ENCODE assay signal across 15 mouse cellular contexts in the genomic region with DNA sequence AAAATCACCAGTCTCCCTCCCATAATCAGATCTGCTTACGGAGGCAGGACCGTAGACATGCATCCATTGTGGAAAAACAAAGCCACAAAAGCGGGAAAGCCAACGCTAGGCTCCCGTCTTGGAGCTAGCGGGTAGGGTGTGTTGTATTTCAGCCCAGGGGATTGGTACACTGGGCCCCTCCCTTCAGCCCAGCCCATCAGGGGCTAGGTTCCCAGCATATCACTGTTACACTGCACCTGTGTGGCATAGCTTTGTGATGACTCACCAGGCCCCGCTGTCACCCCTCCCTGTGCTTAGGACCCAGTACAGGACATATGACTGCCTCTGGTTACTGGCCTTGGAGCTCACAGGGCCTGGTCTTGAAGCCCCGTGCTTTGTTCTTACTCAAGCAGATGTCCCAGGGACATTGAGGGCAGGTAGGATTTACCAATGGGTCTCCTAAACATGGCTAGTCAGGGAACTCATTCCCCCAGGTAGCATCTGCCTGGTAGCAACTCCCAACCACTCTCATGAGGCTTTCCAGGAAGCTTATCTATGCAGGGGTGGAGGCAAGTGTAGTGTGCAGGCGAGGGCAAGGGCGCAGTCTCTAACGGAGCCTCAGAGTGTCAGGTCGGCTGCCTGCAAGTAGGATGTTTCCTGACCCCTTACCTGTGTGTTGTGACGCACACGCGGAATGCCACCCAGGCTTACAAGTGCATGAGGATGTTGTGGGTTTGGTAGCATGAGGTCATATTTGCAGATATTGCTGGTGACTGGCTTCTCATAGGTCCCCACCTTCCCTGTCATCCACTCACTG.
DNase-seq lines count a peak whose midpoint lies in the region; ATAC-seq and TF ChIP-seq lines count a peak whose summit lies in the region.
"Had no signal": no experiment of that assay in that cellular context is flagged by ENCODE, and none has a peak within 500 bp of the region (broad histone marks: within the 10 kb centered on the region; RNA-seq: fewer than 3 reads in every experiment).

No protein-coding gene starts in this region.

- no peak overlapping the region for H3K9ac ChIP-seq in forebrain, embryonic 11.5 days (ENCODE audit: low read length)
- no peak overlapping the region for H3K9ac ChIP-seq in limb, embryonic 11.5 days (ENCODE audit: low read length)
- H3K9ac ChIP-seq in embryonic facial prominence, embryonic 14.5 days (ENCODE audit: low read depth, low read length): no peak overlapping the region
- H3K9ac ChIP-seq: neural tube, embryonic 13.5 days had no signal

- H3K9me3 ChIP-seq in forebrain, embryonic 11.5 days (ENCODE audit: control insufficient read depth, low read length): no peaks in the 10 kb centered on the region
- H3K9me3 ChIP-seq in forebrain, embryonic 10.5 days: no peaks in the 10 kb centered on the region
- no peaks in the 10 kb centered on the region for H3K9me3 ChIP-seq in limb, embryonic 11.5 days (ENCODE audit: control insufficient read depth, low read length)
- H3K9me3 ChIP-seq in limb, embryonic 10.5 days (replicated peaks): no peaks in the 10 kb centered on the region
- H3K9me3 ChIP-seq in embryonic facial prominence, embryonic 14.5 days (ENCODE audit: control insufficient read depth, low read length): no peaks in the 10 kb centered on the region
- H3K9me3 ChIP-seq: neural tube, embryonic 13.5 days had no signal

- DNase-seq in forebrain, embryonic 11.5 days (ENCODE audit: low spot score): peak; percentile 31
- no peak for DNase-seq in forebrain, embryonic 10.5 days (ENCODE audit: extremely low spot score, low spot score)
- no peak for DNase-seq in limb, embryonic 11.5 days (ENCODE audit: low spot score)
- DNase-seq in limb, embryonic 10.5 days (ENCODE audit: low spot score): no peak
- DNase-seq in embryonic facial prominence, embryonic 14.5 days (ENCODE audit: low spot score): peak; percentile 81
- DNase-seq in skeletal muscle tissue, adult 2 months (ENCODE audit: low read depth, low spot score): peak; percentile 19
- no peak for DNase-seq in cerebellum, adult 2 months
- no peak for DNase-seq in layer of hippocampus, postnatal 36 days
- DNase-seq: cerebellum, adult 11 months; heart, postnatal 36 days; left cerebral cortex, postnatal 4 days had no signal

- H3K27me3 ChIP-seq in forebrain, embryonic 11.5 days (ENCODE audit: control insufficient read depth, insufficient read depth, low read length): no peaks in the 10 kb centered on the region
- H3K27me3 ChIP-seq in forebrain, embryonic 10.5 days (ENCODE audit: poor library complexity, severe bottlenecking): no peaks in the 10 kb centered on the region
- H3K27me3 ChIP-seq in limb, embryonic 11.5 days (ENCODE audit: control insufficient read depth, insufficient read depth, low read length): no peaks in the 10 kb centered on the region
- H3K27me3 ChIP-seq in limb, embryonic 10.5 days (ENCODE audit: low read depth, poor library complexity, severe bottlenecking): no peaks in the 10 kb centered on the region
- no peaks in the 10 kb centered on the region; the same call in 1 of the 2 replicates for H3K27me3 ChIP-seq in embryonic facial prominence, embryonic 14.5 days (replicated peaks; ENCODE audit: control insufficient read depth, insufficient read depth, low read length)
- H3K27me3 ChIP-seq in cerebellum, adult 2 months (ENCODE audit: control insufficient read depth, insufficient read depth, low read length): no peaks in the 10 kb centered on the region
- H3K27me3 ChIP-seq: neural tube, embryonic 13.5 days had no signal

- no peaks in the 10 kb centered on the region for H3K36me3 ChIP-seq in forebrain, embryonic 11.5 days (ENCODE audit: control insufficient read depth, insufficient read depth, low read length)
- no peaks in the 10 kb centered on the region for H3K36me3 ChIP-seq in forebrain, embryonic 10.5 days (replicated peaks)
- no peaks in the 10 kb centered on the region for H3K36me3 ChIP-seq in limb, embryonic 11.5 days (ENCODE audit: control insufficient read depth, insufficient read depth, low read length)
- H3K36me3 ChIP-seq in limb, embryonic 10.5 days: no peaks in the 10 kb centered on the region
- no peaks in the 10 kb centered on the region for H3K36me3 ChIP-seq in embryonic facial prominence, embryonic 14.5 days (ENCODE audit: control insufficient read depth, insufficient read depth, low read length)
- H3K36me3 ChIP-seq: neural tube, embryonic 13.5 days had no signal

- no peak for ATAC-seq in forebrain, embryonic 11.5 days (replicated peaks; ENCODE audit: low FRiP score)
- 0 out of 2 replicates have a peak, but pooled peaks have one; percentile 67 for ATAC-seq in limb, embryonic 11.5 days (ENCODE audit: insufficient number of reproducible peaks, low FRiP score, low TSS enrichment, low read depth)
- peak; percentile 96 for ATAC-seq in embryonic facial prominence, embryonic 14.5 days (ENCODE audit: low read depth)
- ATAC-seq: forebrain, embryonic 16.5 days; hindbrain, postnatal 0 days had no signal

- H3K27ac ChIP-seq in forebrain, embryonic 11.5 days (ENCODE audit: low read depth, low read length): no peak overlapping the region
- no peak overlapping the region for H3K27ac ChIP-seq in forebrain, embryonic 10.5 days
- no peak overlapping the region for H3K27ac ChIP-seq in limb, embryonic 11.5 days (replicated peaks; ENCODE audit: low read depth, low read length)
- no peak overlapping the region for H3K27ac ChIP-seq in limb, embryonic 10.5 days
- H3K27ac ChIP-seq in embryonic facial prominence, embryonic 14.5 days (replicated peaks; ENCODE audit: low read depth, low read length): no peak overlapping the region
- no peak overlapping the region for H3K27ac ChIP-seq in cerebellum, adult 2 months (ENCODE audit: insufficient read depth, low read length)
- H3K27ac ChIP-seq: hindbrain, postnatal 0 days; neural tube, embryonic 13.5 days had no signal

- WGBS in forebrain, embryonic 11.5 days: 82% methylated on average over 15 of the region's 15 CpGs
- 84% methylated on average over 15 of the region's 15 CpGs for WGBS in forebrain, embryonic 10.5 days
- 92% methylated on average over 15 of the region's 15 CpGs for WGBS in limb, embryonic 11.5 days
- 93% methylated on average over 15 of the region's 15 CpGs for WGBS in limb, embryonic 10.5 days
- 79% methylated on average over 15 of the region's 15 CpGs for WGBS in embryonic facial prominence, embryonic 14.5 days
- WGBS in cerebellum, adult 2 months: 89% methylated on average over 15 of the region's 15 CpGs

- TF ChIP-seq CTCF in cerebellum, adult 2 months (IDR thresholded peaks at IDR 0.05; ENCODE audit: borderline replicate concordance, insufficient read depth, low read depth, low read length): no peak

- no peak overlapping the region for H3K4me3 ChIP-seq in forebrain, embryonic 11.5 days (ENCODE audit: low read depth, low read length)
- H3K4me3 ChIP-seq in forebrain, embryonic 10.5 days: no peak overlapping the region
- H3K4me3 ChIP-seq in limb, embryonic 11.5 days (ENCODE audit: low read depth, low read length): no peak overlapping the region
- H3K4me3 ChIP-seq in limb, embryonic 10.5 days: no peak overlapping the region
- H3K4me3 ChIP-seq in embryonic facial prominence, embryonic 14.5 days (ENCODE audit: low read depth, low read length): no peak overlapping the region
- no peak overlapping the region for H3K4me3 ChIP-seq in cerebellum, adult 2 months (replicated peaks; ENCODE audit: insufficient read depth, low read depth, low read length)
- H3K4me3 ChIP-seq: neural tube, embryonic 13.5 days had no signal

- no peak for TF ChIP-seq POLR2A in cerebellum, adult 2 months (IDR thresholded peaks at IDR 0.05; ENCODE audit: borderline replicate concordance, insufficient read depth, low read length)

- H3K4me2 ChIP-seq in forebrain, embryonic 11.5 days (ENCODE audit: low read depth, low read length, severe bottlenecking): no peak overlapping the region
- H3K4me2 ChIP-seq in limb, embryonic 11.5 days (ENCODE audit: low read depth, severe bottlenecking): no peak overlapping the region
- H3K4me2 ChIP-seq in embryonic facial prominence, embryonic 14.5 days (ENCODE audit: low read depth, low read length): no peak overlapping the region
- H3K4me2 ChIP-seq: heart, embryonic 11.5 days; neural tube, embryonic 13.5 days had no signal

- no peaks in the 10 kb centered on the region for H3K4me1 ChIP-seq in forebrain, embryonic 11.5 days (replicated peaks; ENCODE audit: control insufficient read depth, insufficient read depth, low read length)
- H3K4me1 ChIP-seq in forebrain, embryonic 10.5 days: peaks cover 7% of the 10 kb centered on the region
- no peaks in the 10 kb centered on the region for H3K4me1 ChIP-seq in limb, embryonic 11.5 days (ENCODE audit: control insufficient read depth, insufficient read depth, low read length)
- peaks cover 4% of the 10 kb centered on the region for H3K4me1 ChIP-seq in limb, embryonic 10.5 days
- H3K4me1 ChIP-seq in embryonic facial prominence, embryonic 14.5 days (ENCODE audit: control insufficient read depth, insufficient read depth, low read length): no peaks in the 10 kb centered on the region
- H3K4me1 ChIP-seq in cerebellum, adult 2 months (ENCODE audit: control insufficient read depth, insufficient read depth, low read length): no peaks in the 10 kb centered on the region
- H3K4me1 ChIP-seq: neural tube, embryonic 13.5 days had no signal

Comparison
In these comparisons a context has a peak if more than half of its experiments do, and no peak if none do; other contexts are left out.
1. DNase-seq: peak in forebrain, embryonic 11.5 days (single experiment), embryonic facial prominence, embryonic 14.5 days (single experiment) and skeletal muscle tissue, adult 2 months (single experiment); none in forebrain, embryonic 10.5 days (single experiment), limb, embryonic 11.5 days (single experiment), limb, embryonic 10.5 days (single experiment), cerebellum, adult 2 months (0 of 2) and layer of hippocampus, postnatal 36 days (0 of 2).